ENCODE assay signal across 23 mouse cellular contexts in genomic region chr4:129000786-129001185, GRCm38 (mm10). TPM values are rescaled to one million over a fixed set of nuclear protein-coding genes. Genes with fewer than 3 reads are reported as not detected.
A peak's percentile ranks its signal among the peaks of the same experiment; 100 is the strongest.
DNase-seq lines count a peak whose midpoint lies in the region; ATAC-seq lines count a peak whose summit lies in the region.
"Had no signal": no experiment of that assay in that cellular context is flagged by ENCODE, and none has a peak within 500 bp of the region (broad histone marks: within the 10 kb centered on the region; RNA-seq: fewer than 3 reads in every experiment).

No protein-coding gene starts in this region.

- H3K9ac ChIP-seq in forebrain, embryonic 15.5 days (replicated peaks), result no peak overlapping the region
- H3K9ac ChIP-seq: embryonic facial prominence, embryonic 13.5 days; forebrain, embryonic 13.5 days; hindbrain, embryonic 14.5 days; midbrain, embryonic 12.5 days had no signal

- no peak for ATAC-seq in forebrain, embryonic 15.5 days (replicated peaks)
- ATAC-seq: forebrain, embryonic 13.5 days; inflammation-experienced regulatory T-cells, adult 6 months had no signal

- no peak overlapping the region for H3K4me2 ChIP-seq in forebrain, embryonic 15.5 days (replicated peaks)
- H3K4me2 ChIP-seq: embryonic facial prominence, embryonic 13.5 days; forebrain, embryonic 13.5 days; hindbrain, embryonic 14.5 days; midbrain, embryonic 12.5 days had no signal

- 89% methylated on average over 3 of the region's 3 CpGs for WGBS in forebrain, embryonic 15.5 days

- H3K4me1 ChIP-seq in brown adipose tissue, adult 24 weeks (ENCODE audit: control insufficient read depth, insufficient read depth, insufficient read length, low read length), result peaks cover 13% of the 10 kb centered on the region; the same call in 1 of the 2 replicates
- H3K4me1 ChIP-seq in forebrain, embryonic 15.5 days, result no peaks in the 10 kb centered on the region
- H3K4me1 ChIP-seq: forebrain, embryonic 13.5 days; midbrain, embryonic 12.5 days had no signal

- peak overlapping the region; percentile 32 for H3K27ac ChIP-seq in brown adipose tissue, adult 24 weeks (replicated peaks; ENCODE audit: low read depth, low read length)
- no peak overlapping the region for H3K27ac ChIP-seq in forebrain, embryonic 15.5 days (replicated peaks)
- H3K27ac ChIP-seq: embryonic facial prominence, embryonic 13.5 days; forebrain, embryonic 13.5 days; gastrocnemius, adult 2 months; hindbrain, embryonic 14.5 days; layer of hippocampus, adult 2 months; midbrain, embryonic 12.5 days; stomach, postnatal 0 days had no signal

- no peaks in the 10 kb centered on the region for H3K9me3 ChIP-seq in forebrain, embryonic 15.5 days
- H3K9me3 ChIP-seq: embryonic facial prominence, embryonic 13.5 days; forebrain, embryonic 13.5 days; midbrain, embryonic 12.5 days had no signal

- no peak overlapping the region for H3K4me3 ChIP-seq in brown adipose tissue, adult 24 weeks (ENCODE audit: insufficient read depth, low read depth, low read length)
- H3K4me3 ChIP-seq in forebrain, embryonic 15.5 days, result no peak overlapping the region
- H3K4me3 ChIP-seq: embryonic facial prominence, embryonic 13.5 days; forebrain, embryonic 13.5 days; gastrocnemius, adult 2 months; layer of hippocampus, adult 2 months; midbrain, embryonic 12.5 days had no signal

- peaks cover 48% of the 10 kb centered on the region for H3K36me3 ChIP-seq in forebrain, embryonic 15.5 days

- no peaks in the 10 kb centered on the region for H3K27me3 ChIP-seq in forebrain, embryonic 15.5 days
- H3K27me3 ChIP-seq: embryonic facial prominence, embryonic 13.5 days; forebrain, embryonic 13.5 days; midbrain, embryonic 12.5 days had no signal

- peak; percentile 51 for DNase-seq in adrenal gland, postnatal 10 days
- no peak for DNase-seq in adrenal gland, postnatal 4 days (ENCODE audit: low spot score in 2 of 2)
- peak; percentile 80 to 88 for DNase-seq in kidney, adult 8-10 months
- no peak for DNase-seq in kidney, postnatal 4 days
- peak; percentile 75 to 87 for DNase-seq in kidney, postnatal 36 days
- DNase-seq in layer of hippocampus, adult 9-11 months, result no peak
- DNase-seq: cerebellum, adult 8-10 months; cerebellum, postnatal 36 days; embryo, embryonic 11 days; gastrocnemius, adult 2 months; layer of hippocampus, postnatal 36 days; lung, adult 18-20 months; lung, postnatal 10 days had no signal

RNA-seq across cellular contexts. Expression of gene Ak2, which starts 9.0 kb away (rescaled TPM):
- 100 to 1,000 TPM; 244 to 274 TPM for total RNA-seq in adrenal gland, postnatal 10 days (2021)
- total RNA-seq in adrenal gland, postnatal 4 days (2021), result 100 to 1,000 TPM; 144 to 163 TPM
- polyA plus RNA-seq in brown adipose tissue, adult 24 weeks (2012; ENCODE audit: insufficient read depth, insufficient read length, missing spikeins), result 311 and 382 TPM in 2 replicates
- polyA plus RNA-seq in forebrain, embryonic 15.5 days (2015; fragmentation: Nextera tagmentation; extraction: Ambion mirVana), result 106 and 116 TPM in 2 replicates

RNA-seq across cellular contexts. Expression of gene Azin2, which starts 38.5 kb away (rescaled TPM):
- 10 to 100 TPM; 32.5 to 32.9 TPM for total RNA-seq in adrenal gland, postnatal 10 days (2021)
- total RNA-seq in adrenal gland, postnatal 4 days (2021), result 10 to 100 TPM; 54.8 to 61.1 TPM
- 3.8 and 4.8 TPM in 2 replicates for polyA plus RNA-seq in brown adipose tissue, adult 24 weeks (2012; ENCODE audit: insufficient read depth, insufficient read length, missing spikeins)
- polyA plus RNA-seq in forebrain, embryonic 15.5 days (2015; fragmentation: Nextera tagmentation; extraction: Ambion mirVana), result 12.3 and 13.7 TPM in 2 replicates
- total RNA-seq: neutrophil, adult 5-6 weeks had no signal

RNA-seq across cellular contexts. Expression of gene Rnf19b, which starts 57.3 kb away (rescaled TPM):
- total RNA-seq in adrenal gland, postnatal 10 days (2021), result 10 to 100 TPM; 23.6 to 25.1 TPM
- total RNA-seq in adrenal gland, postnatal 4 days (2021), result 10 to 100 TPM; 23.1 to 24.6 TPM
- polyA plus RNA-seq in brown adipose tissue, adult 24 weeks (2012; ENCODE audit: insufficient read depth, insufficient read length, missing spikeins), result 13.1 and 15.5 TPM in 2 replicates
- polyA plus RNA-seq in forebrain, embryonic 15.5 days (2015; fragmentation: Nextera tagmentation; extraction: Ambion mirVana), result 23.0 and 23.2 TPM in 2 replicates

Comparison
In these comparisons a context has a peak if more than half of its experiments do, and no peak if none do; other contexts are left out.
1. DNase-seq: peak in adrenal gland, postnatal 10 days (single experiment), kidney, adult 8-10 months (2 of 2) and kidney, postnatal 36 days (2 of 2); none in adrenal gland, postnatal 4 days (0 of 2), kidney, postnatal 4 days (0 of 2) and layer of hippocampus, adult 9-11 months (single experiment).